Mouse (Mus musculus) layer of hippocampus, adult 8-10 months (tissue): ENCODE results near the gene Cpped1. TPM values are rescaled to one million over a fixed set of nuclear protein-coding genes. Genes with fewer than 3 reads are reported as not detected.

Experiments used
- DNase-seq, 2 experiments: peaks; one replicate each; pipeline ENCODE4 v3.0.0; 2022; ENCODE audit warnings: low spot score in 2 of 2
- total RNA-seq, 4 experiments: library from RNA; stranded (reverse); gene quantifications; 2 replicates each; pipeline ENCODE4 v1.2.4; 2022

The Cpped1 gene
- total RNA-seq, 4 experiments from 2014 or later: 36.3 to 37.8 (median 36.8) TPM

- DNase-seq: no peak
Measured at GRCm38 (mm10) chr16:11774321-11774720, 134.9 kb downstream of the Cpped1 start.

GRCm38 (mm10) chr16:11772318-11772717 lies 136.9 kb downstream of the Cpped1 start:
- no peak for DNase-seq

DNA sequence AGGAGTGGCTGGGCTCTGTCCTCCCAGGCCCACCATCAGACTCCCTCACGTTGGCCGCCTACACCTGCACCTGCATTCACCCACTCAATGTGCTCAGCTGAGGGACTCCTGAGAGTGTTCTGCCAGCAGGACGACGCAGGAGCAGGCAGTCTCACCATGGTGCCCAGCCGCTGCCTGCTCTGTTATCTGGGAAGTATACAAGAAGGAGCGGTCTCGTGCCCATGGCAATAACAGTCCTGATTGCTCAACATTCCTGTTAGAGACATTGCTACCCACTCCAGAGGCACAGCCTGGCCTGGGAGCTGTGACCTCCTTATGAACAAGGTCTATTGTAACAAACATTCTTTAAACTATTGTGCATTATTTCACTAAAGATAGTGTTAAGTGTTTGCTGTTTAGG lies 151.3 kb downstream of the Cpped1 start:
- DNase-seq: no peak

GRCm38 (mm10) chr16:11757471-11757870 lies 151.8 kb downstream of the Cpped1 start:
- no peak for DNase-seq

- no peak for DNase-seq
Measured at GRCm38 (mm10) chr16:11756598-11757245, 152.5 kb downstream of the Cpped1 start.

DNA sequence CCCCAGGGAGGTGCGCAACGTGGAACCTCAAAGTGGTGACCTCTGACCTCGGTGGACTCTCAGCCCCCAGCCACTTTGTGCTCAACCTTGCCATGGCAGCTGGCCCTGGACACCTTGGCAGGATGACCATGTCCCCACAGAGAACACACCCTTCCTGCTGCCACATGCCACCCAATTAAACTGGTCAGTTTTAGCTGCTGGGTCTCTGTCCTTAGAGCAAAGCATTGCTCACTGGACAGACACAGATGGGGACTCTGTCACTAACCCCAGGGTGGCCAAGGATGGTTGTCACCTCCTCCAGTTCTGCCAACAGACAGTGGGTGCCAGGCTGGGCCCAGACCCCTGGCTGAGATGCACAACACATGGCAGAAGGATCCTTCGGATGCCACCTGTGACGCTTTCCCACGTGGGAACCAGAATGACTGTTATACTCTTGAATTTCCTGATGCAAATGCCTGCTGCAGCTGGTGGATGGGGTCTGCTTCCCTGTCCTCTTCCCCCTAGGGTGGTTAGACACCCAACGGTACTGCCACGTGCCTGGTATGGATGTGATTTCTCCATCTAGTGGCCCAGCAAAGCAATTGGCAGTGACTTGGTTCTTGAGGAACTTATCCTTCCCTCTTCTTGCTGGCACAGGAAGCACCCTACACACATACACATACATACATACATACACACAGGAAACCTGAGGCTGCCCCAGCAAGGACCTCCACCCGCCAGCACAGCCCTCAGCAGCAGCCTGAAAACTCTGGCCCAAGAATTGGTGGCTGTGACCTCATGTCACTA lies 153.8 kb downstream of the Cpped1 start:
- DNase-seq: no peak

GRCm38 (mm10) chr16:11754136-11754535 lies 155.1 kb downstream of the Cpped1 start:
- no peak for DNase-seq

Other genes with a start within 250 kb of the Cpped1 start
- gene Shisa9, start 74.7 kb upstream of the Cpped1 start, total RNA-seq: 10 to 100 TPM; 47.3 to 55.1 (median 48.7) TPM